Mouse (Mus musculus) small intestine, adult 2 months (tissue): ENCODE data around the gene Gulp1. TPM values are rescaled to one million over a fixed set of nuclear protein-coding genes. Genes with fewer than 3 reads are reported as not detected.

Experiments
- H3K27ac ChIP-seq: fragments of 200-500 bp; 2 replicates; pipeline ENCODE4 v1.5.1; 2012; ENCODE audit warnings: low read depth, low read length, control low read depth, inconsistent platforms; ENCODE audit not compliant: insufficient read depth
- H3K27me3 ChIP-seq: fragments of 200-500 bp; 2 replicates; pipeline ENCODE4 v1.6.1; 2012; ENCODE audit warnings: mild to moderate bottlenecking, moderate library complexity, low read length, inconsistent platforms; ENCODE audit not compliant: control insufficient read depth, insufficient read depth
- H3K36me3 ChIP-seq: fragments of 200-500 bp; 2 replicates; pipeline ENCODE4 v1.6.1; 2012; ENCODE audit warnings: mild to moderate bottlenecking, low read length, control low read depth, inconsistent platforms; ENCODE audit not compliant: control insufficient read depth, insufficient read depth
- H3K4me1 ChIP-seq: fragments of 200-500 bp; 2 replicates; pipeline ENCODE4 v1.6.1; 2012; ENCODE audit warnings: low read length, inconsistent platforms, mixed read lengths; ENCODE audit not compliant: control insufficient read depth, insufficient read depth, insufficient read length
- H3K4me3 ChIP-seq: fragments of 200-500 bp; 2 replicates; pipeline ENCODE4 v1.5.1; 2012; ENCODE audit warnings: low read depth, mild to moderate bottlenecking, control low read depth, inconsistent platforms, low read length, moderate library complexity
- CTCF ChIP-seq: fragments of 200-500 bp; IDR thresholded peaks from 2 replicates; pipeline ENCODE4 v1.5.1; 2012; ENCODE audit warnings: low read depth, mild to moderate bottlenecking, control low read depth, inconsistent platforms, low read length, moderate library complexity, mixed read lengths; ENCODE audit not compliant: insufficient replicate concordance, insufficient read length; ENCODE audit errors: extremely low read depth
- POLR2A ChIP-seq: fragments of 200-500 bp; IDR thresholded peaks from 2 replicates; pipeline ENCODE4 v1.6.1; 2012; ENCODE audit warnings: low read depth, mild to moderate bottlenecking, control low read depth, inconsistent platforms, low read length, moderate library complexity
- WGBS: fragments of 180-500 bp; shearing (Covaris S2); methylation state at CpG from one replicate; pipeline ENCODE4 v1.1.7; 2018; 5-methylcytosine and 5-hydroxymethylcytosine counted together
- polyA plus RNA-seq: library from polyadenylated mRNA; depleted of rRNA; stranded (reverse); fragments of >200 nt; gene quantifications from 2 replicates; pipeline ENCODE4 v1.2.3, GENCODE M21; 2012

Gulp1 gene
- polyA plus RNA-seq, 1 experiment: 0.67 TPM

DNA sequence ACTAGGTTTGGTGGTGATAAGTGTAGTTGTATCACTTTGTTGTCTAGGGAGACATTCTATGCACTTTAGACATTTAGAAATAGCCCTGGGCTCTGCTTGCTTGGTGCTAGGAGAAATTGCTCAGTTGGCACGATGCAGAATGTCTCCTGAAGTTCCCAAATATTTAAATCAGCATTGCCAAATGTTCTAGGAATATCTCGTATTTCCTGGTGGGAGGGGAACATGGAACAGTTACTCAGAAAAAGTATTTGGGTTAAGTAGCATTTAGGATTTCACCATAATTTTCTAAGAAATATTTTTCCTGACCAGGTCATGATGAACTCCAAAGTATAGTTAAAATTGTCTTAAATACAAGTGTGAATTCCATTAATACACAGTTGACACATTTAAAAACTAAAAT lies 25.3 kb downstream of the Gulp1 start:
- Histone ChIP-seq H3K4me1 (no peaks in the 10 kb centered on the region), H3K4me3 (no peak overlapping the region), H3K27ac (no peak overlapping the region), H3K36me3 (no peaks in the 10 kb centered on the region), H3K27me3 (no peaks in the 10 kb centered on the region)
- 50% methylated on average over 2 of the region's 2 CpGs for WGBS
- no peak for TF ChIP-seq CTCF
- no peak for TF ChIP-seq POLR2A

DNA sequence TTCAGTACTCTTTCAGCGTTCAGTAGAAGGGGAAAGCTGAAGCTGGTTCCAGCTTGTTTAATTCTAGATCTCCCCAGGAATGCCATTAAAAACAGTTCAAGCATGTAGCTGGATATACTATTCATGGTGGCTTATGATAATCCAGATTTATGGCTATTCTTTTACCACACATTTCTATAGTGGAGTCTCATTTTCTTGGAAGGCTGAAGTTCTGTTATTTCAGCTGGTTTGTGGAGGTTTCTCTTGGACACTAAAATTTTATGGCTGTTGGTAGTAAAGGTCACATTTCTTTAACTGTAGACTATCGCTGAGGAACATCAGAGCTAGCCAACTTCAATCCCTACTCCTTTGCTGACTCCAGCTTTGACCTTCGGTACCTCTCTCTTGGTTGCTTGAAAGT lies 29.1 kb downstream of the Gulp1 start:
- no peaks in the 10 kb centered on the region for H3K4me1 ChIP-seq
- H3K27ac ChIP-seq: no peak overlapping the region
- no peak overlapping the region for H3K4me3 ChIP-seq
- no peaks in the 10 kb centered on the region for H3K27me3 ChIP-seq
- H3K36me3 ChIP-seq: no peaks in the 10 kb centered on the region
- TF ChIP-seq POLR2A (no peak), CTCF (no peak)
- 38% methylated on average over 3 of the region's 3 CpGs for WGBS

DNA sequence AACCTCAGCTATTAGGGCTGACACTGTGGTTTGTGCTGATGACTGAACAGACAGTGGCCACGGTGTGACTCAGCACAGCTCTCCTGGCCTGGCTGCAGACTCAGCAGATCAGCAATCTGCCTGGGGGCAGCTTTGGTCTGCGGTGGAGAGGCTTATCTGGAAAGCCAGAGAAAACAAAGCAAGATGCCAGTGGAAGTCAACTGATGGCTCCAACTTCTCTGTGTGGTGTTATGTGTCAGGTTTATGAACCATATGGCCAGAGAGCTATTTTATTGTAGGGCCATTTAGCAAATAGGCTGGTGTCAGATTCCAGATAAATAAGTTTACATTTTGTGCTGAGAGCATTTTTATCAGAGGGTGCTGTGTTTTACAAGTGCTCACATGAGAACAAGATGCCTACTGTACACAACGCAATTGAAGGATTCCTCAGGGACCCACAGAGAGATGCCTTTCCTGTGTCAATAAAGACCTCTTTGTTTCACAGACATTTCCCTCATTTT lies 33.6 kb downstream of the Gulp1 start:
- WGBS: 15% methylated on average over 3 of the region's 3 CpGs
- Histone ChIP-seq H3K4me1 (no peaks in the 10 kb centered on the region), H3K4me3 (no peak overlapping the region), H3K27ac (no peak overlapping the region), H3K27me3 (no peaks in the 10 kb centered on the region), H3K36me3 (no peaks in the 10 kb centered on the region)
- TF ChIP-seq POLR2A: no peak
- TF ChIP-seq CTCF: no peak

DNA sequence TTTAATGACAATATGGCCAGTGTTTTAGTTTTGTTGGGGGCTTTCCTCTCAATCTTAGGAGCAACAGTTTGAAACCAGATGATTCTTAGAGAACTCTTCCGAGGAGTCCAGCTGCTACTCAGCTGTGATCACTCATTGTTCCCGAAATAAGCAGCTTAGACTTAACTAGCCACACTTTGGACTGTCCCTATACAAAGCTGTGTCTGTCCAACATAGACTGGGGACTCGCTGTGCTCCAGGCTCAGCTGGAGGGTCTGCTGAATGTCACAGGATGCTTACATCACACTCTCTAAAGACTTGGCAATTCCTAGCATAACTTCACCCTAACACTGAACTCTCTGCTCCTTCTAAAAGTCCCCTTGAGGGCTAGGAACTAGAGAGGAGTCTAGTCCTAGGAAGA lies 40.4 kb downstream of the Gulp1 start:
- H3K27ac ChIP-seq: no peak overlapping the region

DNA sequence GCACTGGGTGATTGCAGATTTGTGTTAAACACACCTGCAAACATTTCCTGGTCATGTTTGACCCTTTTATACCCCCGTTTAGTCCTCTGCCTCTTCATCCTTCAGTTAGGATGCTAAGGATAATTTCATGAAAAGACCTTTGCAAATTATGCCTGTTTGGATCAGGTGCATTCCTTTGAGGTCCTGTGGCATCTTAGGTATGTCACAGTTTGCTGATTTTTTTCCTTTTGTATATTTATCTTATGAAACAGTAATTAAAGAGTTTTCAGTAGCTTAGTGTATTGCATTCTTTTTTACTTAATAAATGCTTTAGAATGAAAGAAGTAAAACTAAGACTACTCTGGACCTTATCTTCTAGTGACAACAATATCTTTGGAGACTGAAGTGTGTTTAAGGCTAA lies 41.8 kb downstream of the Gulp1 start:
- H3K4me1 ChIP-seq: no peaks in the 10 kb centered on the region
- WGBS: 66% methylated on average over 1 of the region's 1 CpGs
- TF ChIP-seq CTCF (no peak), POLR2A (no peak)

More for the DNA sequence above, 40.4 kb downstream of the Gulp1 start:
- Histone ChIP-seq H3K36me3 (no peaks in the 10 kb centered on the region), H3K27me3 (no peaks in the 10 kb centered on the region), H3K4me1 (no peaks in the 10 kb centered on the region), H3K4me3 (no peak overlapping the region)
- TF ChIP-seq POLR2A (no peak), CTCF (no peak)
- WGBS: 65% methylated on average over 3 of the region's 3 CpGs

DNA sequence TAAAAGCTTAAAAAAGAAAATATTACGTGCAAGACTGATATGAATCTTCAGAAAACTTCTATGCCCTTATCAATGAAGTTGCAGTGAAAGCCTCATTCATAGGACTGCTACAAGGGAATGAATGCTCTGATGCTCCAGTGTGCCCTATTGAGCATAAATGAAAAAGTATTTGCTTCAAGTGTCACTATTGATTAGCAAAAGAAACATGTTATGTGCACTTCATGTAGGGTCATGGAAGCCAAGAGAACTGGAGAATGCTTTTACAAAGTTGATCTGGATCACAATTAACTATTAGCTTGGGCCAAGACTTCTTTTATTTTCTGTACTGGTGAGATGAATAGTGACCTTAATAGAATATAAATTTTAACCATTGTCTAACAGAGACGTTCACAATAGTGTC lies 47.0 kb downstream of the Gulp1 start:
- WGBS: 72% methylated on average over 2 of the region's 2 CpGs
- H3K36me3 ChIP-seq: no peaks in the 10 kb centered on the region
- no peaks in the 10 kb centered on the region for H3K4me1 ChIP-seq
- no peaks in the 10 kb centered on the region for H3K27me3 ChIP-seq
- no peak overlapping the region for H3K4me3 ChIP-seq
- no peak overlapping the region for H3K27ac ChIP-seq
- no peak for TF ChIP-seq CTCF
- no peak for TF ChIP-seq POLR2A

More for the DNA sequence above, 41.8 kb downstream of the Gulp1 start:
- no peaks in the 10 kb centered on the region for H3K36me3 ChIP-seq
- H3K27ac ChIP-seq: no peak overlapping the region
- H3K4me3 ChIP-seq: no peak overlapping the region
- H3K27me3 ChIP-seq: no peaks in the 10 kb centered on the region

DNA sequence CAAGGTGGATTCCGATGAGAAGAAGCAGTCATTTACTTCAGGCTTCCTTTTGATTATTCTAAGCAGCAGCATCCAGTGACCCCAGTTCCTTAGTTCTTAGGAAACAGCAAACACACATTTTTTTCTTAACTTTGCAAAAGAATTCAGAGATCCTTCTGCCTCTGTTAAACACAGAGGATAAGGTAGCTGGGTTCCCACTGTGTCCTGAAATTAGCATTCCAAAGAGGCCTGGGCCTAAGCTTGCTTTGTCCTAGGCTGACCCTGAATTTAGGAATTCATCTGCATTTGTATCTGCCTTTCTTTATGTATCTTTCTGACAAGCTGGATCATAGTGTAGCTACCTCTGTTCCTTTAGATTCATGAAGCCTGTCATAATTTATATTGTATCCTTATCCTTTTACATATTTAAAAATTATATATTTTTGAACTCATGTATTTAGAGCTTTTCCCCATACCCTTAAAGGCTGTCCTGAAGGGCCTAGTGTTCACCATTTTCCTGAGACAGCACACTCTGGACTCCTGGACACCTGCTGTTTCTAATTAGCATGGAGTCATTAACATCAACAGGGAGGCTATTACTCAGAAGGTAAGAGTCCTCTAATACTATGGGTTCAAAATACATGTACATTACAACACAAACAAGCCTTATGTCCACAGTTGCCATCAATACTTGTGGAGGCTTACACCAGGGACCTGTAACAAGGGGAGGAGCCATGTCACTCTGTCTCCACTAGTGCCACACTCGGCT lies 62.2 kb downstream of the Gulp1 start:
- Histone ChIP-seq H3K27me3 (no peaks in the 10 kb centered on the region), H3K36me3 (no peaks in the 10 kb centered on the region), H3K4me3 (no peak overlapping the region), H3K27ac (no peak overlapping the region), H3K4me1 (no peaks in the 10 kb centered on the region)
- WGBS: 65% methylated on average over 2 of the region's 2 CpGs
- TF ChIP-seq CTCF: no peak
- no peak for TF ChIP-seq POLR2A
